Mouse (Mus musculus): ENCODE data around the gene Mtfp1. TPM values are rescaled to one million over a fixed set of nuclear protein-coding genes. Genes with fewer than 3 reads are reported as not detected.

Gene Mtfp1
- polyA plus RNA-seq, 1 experiment from 2014 or later: 7.7 TPM

Small RNA genes within 50 kb of the gene (microRNA-seq; reads per million reads assigned to microRNA genes)
- gene Mir3060: 5.4 reads per million, percentile 19 among the genes with 10 or more reads in this experiment

Other genes with a start within 250 kb of the Mtfp1 start
- gene Osbp2, start 231.5 kb downstream of the Mtfp1 start, polyA plus RNA-seq (2015; fragmentation: Nextera tagmentation; extraction: Ambion mirVana): 1.7 and 3.0 TPM in 2 replicates
- gene 4921536K21Rik, start 200.3 kb downstream of the Mtfp1 start, polyA plus RNA-seq (2015; fragmentation: Nextera tagmentation; extraction: Ambion mirVana): 0.20 TPM in 1 of 2 replicates, not detected in the other
- gene Dusp18, start 200.2 kb downstream of the Mtfp1 start, polyA plus RNA-seq (2015; fragmentation: Nextera tagmentation; extraction: Ambion mirVana): 8.7 and 9.2 TPM in 2 replicates
- 7.7 and 8.6 TPM in 2 replicates for gene Slc35e4, start 180.8 kb downstream of the Mtfp1 start, polyA plus RNA-seq (2015; fragmentation: Nextera tagmentation; extraction: Ambion mirVana)
- 38.9 and 42.1 TPM in 2 replicates for gene Tcn2, start 163.3 kb downstream of the Mtfp1 start, polyA plus RNA-seq (2015; fragmentation: Nextera tagmentation; extraction: Ambion mirVana)
- 78.6 and 80.9 TPM in 2 replicates for gene Pes1, start 131.5 kb downstream of the Mtfp1 start, polyA plus RNA-seq (2015; fragmentation: Nextera tagmentation; extraction: Ambion mirVana)
- gene 4930556J24Rik, start 118.7 kb downstream of the Mtfp1 start, polyA plus RNA-seq (2015; fragmentation: Nextera tagmentation; extraction: Ambion mirVana): 0.17 TPM in 1 of 2 replicates, not detected in the other
- 2.3 and 2.6 TPM in 2 replicates for gene Gal3st1, start 111.8 kb downstream of the Mtfp1 start, polyA plus RNA-seq (2015; fragmentation: Nextera tagmentation; extraction: Ambion mirVana)
- 0.52 and 0.85 TPM in 2 replicates for gene Sec14l4, start 64.0 kb downstream of the Mtfp1 start, polyA plus RNA-seq (2015; fragmentation: Nextera tagmentation; extraction: Ambion mirVana)
- gene Sec14l3, start 30.6 kb downstream of the Mtfp1 start, polyA plus RNA-seq (2015; fragmentation: Nextera tagmentation; extraction: Ambion mirVana): not detected in 2 replicates
- gene Sec14l2, start 28.0 kb upstream of the Mtfp1 start, polyA plus RNA-seq (2015; fragmentation: Nextera tagmentation; extraction: Ambion mirVana): 2.0 and 3.8 TPM in 2 replicates
- 37.4 and 39.4 TPM in 2 replicates for gene Rnf215, start 39.8 kb upstream of the Mtfp1 start, polyA plus RNA-seq (2015; fragmentation: Nextera tagmentation; extraction: Ambion mirVana)
- 8.2 and 9.7 TPM in 2 replicates for gene Ccdc157, start 64.8 kb upstream of the Mtfp1 start, polyA plus RNA-seq (2015; fragmentation: Nextera tagmentation; extraction: Ambion mirVana)
- 59.6 and 71.6 TPM in 2 replicates for gene Sf3a1, start 64.9 kb upstream of the Mtfp1 start, polyA plus RNA-seq (2015; fragmentation: Nextera tagmentation; extraction: Ambion mirVana)
- gene Tbc1d10a, start 91.3 kb upstream of the Mtfp1 start, polyA plus RNA-seq (2015; fragmentation: Nextera tagmentation; extraction: Ambion mirVana): 39.2 and 39.4 TPM in 2 replicates
- 6.6 and 7.1 TPM in 2 replicates for gene Castor1, start 122.8 kb upstream of the Mtfp1 start, polyA plus RNA-seq (2015; fragmentation: Nextera tagmentation; extraction: Ambion mirVana)
- gene Osm, start 141.0 kb upstream of the Mtfp1 start, polyA plus RNA-seq (2015; fragmentation: Nextera tagmentation; extraction: Ambion mirVana): not detected in 2 replicates
- gene Lif, start 162.1 kb upstream of the Mtfp1 start, polyA plus RNA-seq (2015; fragmentation: Nextera tagmentation; extraction: Ambion mirVana): 0.15 and 0.18 TPM in 2 replicates

Data from embryonic facial prominence, embryonic 13.5 days (tissue).